Comparison of ENCODE assay signal across 8 mouse cellular contexts in the genomic region with DNA sequence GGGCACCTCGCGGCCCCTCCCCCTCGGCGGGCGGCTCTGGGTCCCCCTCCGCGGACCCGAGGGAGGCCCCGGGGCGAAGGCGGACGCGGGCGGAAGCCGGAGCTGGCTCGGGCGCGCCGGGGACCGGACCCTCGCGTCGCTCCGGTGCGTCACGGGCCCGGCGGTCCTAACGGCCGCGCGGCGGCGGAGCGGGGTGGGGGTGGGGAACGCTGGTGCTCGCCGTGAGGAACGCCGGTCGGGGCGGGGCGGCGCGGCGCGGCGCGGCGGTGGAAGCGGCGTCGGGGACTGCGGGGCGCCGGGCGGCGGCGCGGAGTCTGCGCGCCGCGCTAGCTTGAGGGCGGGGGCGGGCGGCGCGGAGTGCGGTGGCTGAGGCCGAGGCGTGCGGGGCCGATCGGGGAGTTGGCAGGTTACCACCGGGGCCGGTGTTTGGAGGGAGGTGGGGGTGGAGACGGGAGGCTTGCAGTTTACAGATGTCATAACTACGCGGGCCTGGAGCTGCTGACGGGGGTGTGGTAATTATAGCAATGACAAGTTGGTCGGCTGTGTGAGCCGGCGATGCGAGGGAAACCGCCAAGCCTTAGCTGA. TPM values are rescaled to one million over a fixed set of nuclear protein-coding genes. Genes with fewer than 3 reads are reported as not detected.
DNase-seq lines count a peak whose midpoint lies in the region; ATAC-seq and TF ChIP-seq lines count a peak whose summit lies in the region.

No protein-coding gene starts in this region.

- peak overlapping the region; percentile 100 for H3K27ac ChIP-seq in heart, embryonic 13.5 days (replicated peaks)
- peak overlapping the region; percentile 93 for H3K27ac ChIP-seq in liver, embryonic 14.5 days
- peak overlapping the region; percentile 82 for H3K27ac ChIP-seq in testis, adult 2 months (ENCODE audit: control insufficient read depth, insufficient read depth, low read depth, low read length)

- TF ChIP-seq CTCF in E14TG2a.4 (conservative IDR thresholded peaks at IDR 0.05; ENCODE audit: low read length), result no peak
- TF ChIP-seq CTCF in liver, embryonic 14.5 days (IDR thresholded peaks at IDR 0.05; ENCODE audit: low read depth), result no peak
- no peak for TF ChIP-seq CTCF in testis, adult 2 months (IDR thresholded peaks at IDR 0.05; ENCODE audit: control insufficient read depth, insufficient read depth, insufficient replicate concordance, low read depth, low read length)

- peaks cover 60% of the 10 kb centered on the region for H3K4me1 ChIP-seq in E14TG2a.4 (replicated peaks; ENCODE audit: low read depth, low read length)
- peaks cover 33% of the 10 kb centered on the region for H3K4me1 ChIP-seq in heart, embryonic 13.5 days
- H3K4me1 ChIP-seq in liver, embryonic 14.5 days (replicated peaks; ENCODE audit: control insufficient read depth in 2 of 2, insufficient read depth in 2 of 2, low read length in 1 of 2), result peaks cover 4 to 20% of the 10 kb centered on the region in 2 experiments
- peaks cover 5% of the 10 kb centered on the region for H3K4me1 ChIP-seq in testis, adult 2 months (ENCODE audit: control insufficient read depth, insufficient read depth, low read length)

- H3K27me3 ChIP-seq in E14TG2a.4 (ENCODE audit: insufficient read depth, low read length), result no peaks in the 10 kb centered on the region
- H3K27me3 ChIP-seq in heart, embryonic 13.5 days (replicated peaks), result no peaks in the 10 kb centered on the region
- H3K27me3 ChIP-seq in liver, embryonic 14.5 days (ENCODE audit: control insufficient read depth, insufficient read depth, low read length), result no peaks in the 10 kb centered on the region
- no peaks in the 10 kb centered on the region for H3K27me3 ChIP-seq in testis, adult 2 months (ENCODE audit: control insufficient read depth, insufficient read depth, low read length)

- H3K4me2 ChIP-seq in heart, embryonic 13.5 days, result peak overlapping the region; percentile 84
- peak overlapping the region; percentile 83 for H3K4me2 ChIP-seq in liver, embryonic 14.5 days (ENCODE audit: low read depth)

- no peaks in the 10 kb centered on the region for H3K36me3 ChIP-seq in E14TG2a.4 (ENCODE audit: insufficient read depth, low read length)
- no peaks in the 10 kb centered on the region for H3K36me3 ChIP-seq in heart, embryonic 13.5 days
- H3K36me3 ChIP-seq in liver, embryonic 14.5 days (replicated peaks; ENCODE audit: control insufficient read depth, insufficient read depth, low read depth), result no peaks in the 10 kb centered on the region
- H3K36me3 ChIP-seq in testis, adult 2 months (ENCODE audit: control insufficient read depth, insufficient read depth, low read length), result no peaks in the 10 kb centered on the region

- no peak for TF ChIP-seq EP300 in liver, embryonic 14.5 days (IDR thresholded peaks at IDR 0.05; ENCODE audit: low read depth)

- WGBS in heart, embryonic 13.5 days, result under 1% methylated on average over 48 of the region's 86 CpGs
- under 1% methylated on average over 76 of the region's 86 CpGs for WGBS in liver, embryonic 14.5 days (ENCODE audit: insufficient replicate concordance)

- DNase-seq in c-Kit-negative CD71-positive TER-119-positive erythroid progenitor cells, embryonic 14.5 days (ENCODE audit: low read depth, low spot score), result peak; percentile 57
- peak; percentile 69 for DNase-seq in kidney, postnatal 14 days
- peak; percentile 54 to 63 (median 57) for DNase-seq in liver, embryonic 14.5 days (ENCODE audit: low read depth in 3 of 3, low spot score in 3 of 3)
- DNase-seq in natural killer cell, adult 2 months (ENCODE audit: low spot score in 2 of 2), result peak; percentile 82 to 84

- ATAC-seq in erythroid progenitor cell, adult 5-6 weeks (replicated peaks; ENCODE audit: low FRiP score, poor library complexity, severe bottlenecking), result peak; percentile 35
- peak; percentile 73 for ATAC-seq in heart, embryonic 13.5 days (ENCODE audit: extremely low read depth, insufficient number of reproducible peaks, low FRiP score, low TSS enrichment)
- peak; percentile 70 for ATAC-seq in liver, embryonic 14.5 days (ENCODE audit: insufficient read depth)

- no peak for TF ChIP-seq POLR2A in testis, adult 2 months (IDR thresholded peaks at IDR 0.05; ENCODE audit: control insufficient read depth, low read depth, low read length)

- peak overlapping the region; percentile 94 for H3K9ac ChIP-seq in heart, embryonic 13.5 days
- peak overlapping the region; percentile 90 for H3K9ac ChIP-seq in liver, embryonic 14.5 days (replicated peaks)

- H3K9me3 ChIP-seq in E14TG2a.4 (ENCODE audit: low read length), result no peaks in the 10 kb centered on the region
- 0 out of 2 replicates have a peak, but pooled peaks cover 3% of the 10 kb centered on the region for H3K9me3 ChIP-seq in heart, embryonic 13.5 days
- no peaks in the 10 kb centered on the region for H3K9me3 ChIP-seq in liver, embryonic 14.5 days (ENCODE audit: control insufficient read depth, low read length)

- peak overlapping the region; percentile 90 for H3K4me3 ChIP-seq in E14TG2a.4 (replicated peaks; ENCODE audit: low read length)
- H3K4me3 ChIP-seq in heart, embryonic 13.5 days, result peak overlapping the region; percentile 83
- peak overlapping the region; percentile 81 to 84 for H3K4me3 ChIP-seq in liver, embryonic 14.5 days (ENCODE audit: insufficient read depth in 1 of 2, low read depth in 2 of 2, low read length in 2 of 2)
- peak overlapping the region; percentile 91 for H3K4me3 ChIP-seq in testis, adult 2 months (ENCODE audit: control insufficient read depth, low read depth, low read length)

RNA-seq across cellular contexts. Expression of gene Kpna1, which starts 5.1 kb away (rescaled TPM):
- 80.1 and 99.1 TPM in 2 replicates for total RNA-seq in erythroid progenitor cell, adult 5-6 weeks (2015; ENCODE audit: low replicate concordance)
- total RNA-seq in erythroid progenitor cell, adult 5-6 weeks (2017; ENCODE audit: low replicate concordance), result 62.0 and 112 TPM in 2 replicates
- 39.8 and 41.4 TPM in 2 replicates for polyA plus RNA-seq in heart, embryonic 13.5 days (2015; fragmentation: Nextera tagmentation; extraction: Ambion mirVana)
- 7.7 and 10.9 TPM in 2 replicates for polyA plus RNA-seq in liver, embryonic 14.5 days (2012; rRNA removed)
- polyA plus RNA-seq in liver, embryonic 14.5 days (2014; fragmentation: Nextera tagmentation; extraction: Ambion mirVana), result 35.0 and 36.1 TPM in 2 replicates
- 10.6 and 13.7 TPM in 2 replicates for polyA plus RNA-seq in testis, adult 2 months (2012; rRNA removed)

RNA-seq across cellular contexts. Expression of gene Dtx3l, which starts 44.7 kb away (rescaled TPM):
- 15.9 and 20.5 TPM in 2 replicates for total RNA-seq in erythroid progenitor cell, adult 5-6 weeks (2015; ENCODE audit: low replicate concordance)
- total RNA-seq in erythroid progenitor cell, adult 5-6 weeks (2017; ENCODE audit: low replicate concordance), result 19.8 and 21.4 TPM in 2 replicates
- polyA plus RNA-seq in heart, embryonic 13.5 days (2015; fragmentation: Nextera tagmentation; extraction: Ambion mirVana), result 4.5 and 4.6 TPM in 2 replicates
- polyA plus RNA-seq in liver, embryonic 14.5 days (2012; rRNA removed), result 1.5 and 1.9 TPM in 2 replicates
- polyA plus RNA-seq in liver, embryonic 14.5 days (2014; fragmentation: Nextera tagmentation; extraction: Ambion mirVana), result 3.2 and 3.5 TPM in 2 replicates
- polyA plus RNA-seq in testis, adult 2 months (2012; rRNA removed), result 0.44 and 0.59 TPM in 2 replicates

RNA-seq across cellular contexts. Expression of gene Parp9, which starts 45.3 kb away (rescaled TPM):
- 30.6 and 35.0 TPM in 2 replicates for total RNA-seq in erythroid progenitor cell, adult 5-6 weeks (2015; ENCODE audit: low replicate concordance)
- total RNA-seq in erythroid progenitor cell, adult 5-6 weeks (2017; ENCODE audit: low replicate concordance), result 41.1 and 48.7 TPM in 2 replicates
- polyA plus RNA-seq in heart, embryonic 13.5 days (2015; fragmentation: Nextera tagmentation; extraction: Ambion mirVana), result 6.7 and 6.9 TPM in 2 replicates
- polyA plus RNA-seq in liver, embryonic 14.5 days (2012; rRNA removed), result 2.8 and 4.3 TPM in 2 replicates
- polyA plus RNA-seq in liver, embryonic 14.5 days (2014; fragmentation: Nextera tagmentation; extraction: Ambion mirVana), result 6.9 and 7.6 TPM in 2 replicates
- polyA plus RNA-seq in testis, adult 2 months (2012; rRNA removed), result 0.38 and 0.60 TPM in 2 replicates

RNA-seq across cellular contexts. Expression of gene Wdr5b, which starts 57.4 kb away (rescaled TPM):
- total RNA-seq in erythroid progenitor cell, adult 5-6 weeks (2015; ENCODE audit: low replicate concordance), result 6.5 and 10.9 TPM in 2 replicates
- total RNA-seq in erythroid progenitor cell, adult 5-6 weeks (2017; ENCODE audit: low replicate concordance), result 4.5 and 5.1 TPM in 2 replicates
- 6.2 and 6.7 TPM in 2 replicates for polyA plus RNA-seq in heart, embryonic 13.5 days (2015; fragmentation: Nextera tagmentation; extraction: Ambion mirVana)
- polyA plus RNA-seq in liver, embryonic 14.5 days (2012; rRNA removed), result 1.6 and 2.3 TPM in 2 replicates
- 2.8 and 2.9 TPM in 2 replicates for polyA plus RNA-seq in liver, embryonic 14.5 days (2014; fragmentation: Nextera tagmentation; extraction: Ambion mirVana)
- 1.1 and 1.2 TPM in 2 replicates for polyA plus RNA-seq in testis, adult 2 months (2012; rRNA removed)

Comparison
In these comparisons a context has a peak if more than half of its experiments do, and no peak if none do; other contexts are left out.
1. Peak in every context shown above with its lines: DNase-seq, ATAC-seq, H3K4me3 ChIP-seq and H3K27ac ChIP-seq.